Mouse (Mus musculus) urinary bladder, postnatal 25 days (tissue): Measurements from ENCODE around the gene Mecr.

ENCODE experiments used
- DNase-seq: peaks from one replicate; pipeline ENCODE4 v3.0.0; 2022; ENCODE audit warnings: low spot score

Mecr gene

DNA sequence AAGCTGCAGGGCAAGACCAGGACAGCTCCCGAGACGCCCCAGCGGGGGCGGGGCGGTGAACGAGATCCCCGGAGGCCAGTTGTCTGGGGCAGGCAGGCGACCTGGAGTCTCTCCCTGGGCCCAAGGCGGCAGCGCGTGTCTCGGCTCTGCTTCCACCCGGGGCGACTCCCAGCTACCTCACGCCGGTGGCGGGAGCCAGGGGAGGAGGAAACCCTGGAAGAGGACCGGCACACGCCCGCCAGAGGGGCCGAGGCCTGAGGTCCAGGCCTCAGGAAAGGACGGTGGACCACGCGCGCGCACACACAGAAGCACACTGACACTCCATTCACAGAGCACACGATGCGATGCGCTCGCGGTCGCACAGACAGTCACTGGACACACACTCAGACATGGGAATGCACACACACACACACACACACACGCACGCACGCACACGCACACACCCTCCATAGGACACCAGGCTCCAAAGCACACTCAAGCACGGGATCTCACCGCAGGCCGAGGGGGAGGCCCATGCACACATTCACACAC is 6.9 kb upstream of the Mecr start:
- peak; percentile 52 for DNase-seq

GRCm38 (mm10) chr4:131836891-131837491 is 6.3 kb upstream of the Mecr start:
- peak; percentile 52 for DNase-seq

DNA sequence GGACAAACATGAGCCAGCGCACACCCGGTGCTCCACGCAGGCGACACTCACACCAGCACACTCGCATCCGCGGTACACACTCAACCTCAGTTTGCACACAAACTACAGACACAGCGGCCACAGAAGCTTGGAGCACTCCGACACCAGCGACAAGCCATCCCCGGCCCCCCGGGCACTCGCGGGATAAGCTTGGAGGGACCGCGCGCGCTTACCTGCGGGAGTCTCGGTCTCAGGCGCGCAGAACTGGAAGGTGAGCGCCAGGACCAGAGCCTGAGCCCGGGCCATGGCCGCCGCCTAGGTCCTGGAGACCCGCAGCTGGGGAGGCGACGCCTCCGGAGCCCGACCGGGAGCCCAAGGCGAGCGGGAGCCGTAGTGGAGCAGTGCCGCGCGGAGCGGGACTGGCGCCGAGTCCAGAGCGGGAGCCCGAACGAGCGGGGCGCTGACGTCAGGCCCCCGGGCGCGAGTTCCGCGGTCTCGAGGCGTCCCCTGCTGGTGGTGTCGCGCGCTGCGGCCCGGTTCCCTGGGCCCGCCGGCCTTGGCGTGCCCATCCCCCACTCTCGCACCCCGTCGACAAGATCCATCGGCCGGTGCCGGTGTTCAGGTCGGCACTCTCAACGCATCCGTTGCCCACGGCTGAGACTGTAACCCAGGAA is 5.3 kb upstream of the Mecr start, which contains the start of gene Ptpru:
TSS of gene Ptpru (minus strand) at position 417 of the 653 bp plus-strand sequence.
- peak; percentile 98 for DNase-seq

GRCm38 (mm10) chr4:131845991-131846778 is 2.9 kb downstream of the Mecr start:
- DNase-seq = no peak

GRCm38 (mm10) chr4:131848082-131848481 is 4.8 kb downstream of the Mecr start:
- no peak for DNase-seq

- DNase-seq = no peak
Measured at GRCm38 (mm10) chr4:131849986-131850638, 6.8 kb downstream of the Mecr start.

DNA sequence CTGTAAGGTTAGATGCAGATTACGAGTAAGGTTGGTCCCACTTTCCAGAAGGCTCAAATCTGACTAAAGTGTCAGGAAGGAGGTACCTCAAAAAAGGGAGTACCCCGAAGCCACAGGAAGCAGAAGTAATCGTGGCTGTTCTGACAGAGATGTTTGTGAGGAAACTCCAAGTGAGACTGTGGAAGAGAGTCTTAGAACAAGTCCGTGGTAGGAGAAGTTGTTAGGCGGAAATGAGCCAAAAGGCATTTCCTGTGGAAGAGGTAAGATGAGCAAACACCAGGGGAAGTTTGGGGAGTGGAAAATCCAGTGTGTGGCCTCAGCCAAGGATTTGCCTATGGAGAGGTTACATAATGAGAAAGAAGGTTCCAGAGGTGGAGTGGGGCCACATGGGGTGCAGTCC is 11.7 kb downstream of the Mecr start:
- no peak for DNase-seq

DNA sequence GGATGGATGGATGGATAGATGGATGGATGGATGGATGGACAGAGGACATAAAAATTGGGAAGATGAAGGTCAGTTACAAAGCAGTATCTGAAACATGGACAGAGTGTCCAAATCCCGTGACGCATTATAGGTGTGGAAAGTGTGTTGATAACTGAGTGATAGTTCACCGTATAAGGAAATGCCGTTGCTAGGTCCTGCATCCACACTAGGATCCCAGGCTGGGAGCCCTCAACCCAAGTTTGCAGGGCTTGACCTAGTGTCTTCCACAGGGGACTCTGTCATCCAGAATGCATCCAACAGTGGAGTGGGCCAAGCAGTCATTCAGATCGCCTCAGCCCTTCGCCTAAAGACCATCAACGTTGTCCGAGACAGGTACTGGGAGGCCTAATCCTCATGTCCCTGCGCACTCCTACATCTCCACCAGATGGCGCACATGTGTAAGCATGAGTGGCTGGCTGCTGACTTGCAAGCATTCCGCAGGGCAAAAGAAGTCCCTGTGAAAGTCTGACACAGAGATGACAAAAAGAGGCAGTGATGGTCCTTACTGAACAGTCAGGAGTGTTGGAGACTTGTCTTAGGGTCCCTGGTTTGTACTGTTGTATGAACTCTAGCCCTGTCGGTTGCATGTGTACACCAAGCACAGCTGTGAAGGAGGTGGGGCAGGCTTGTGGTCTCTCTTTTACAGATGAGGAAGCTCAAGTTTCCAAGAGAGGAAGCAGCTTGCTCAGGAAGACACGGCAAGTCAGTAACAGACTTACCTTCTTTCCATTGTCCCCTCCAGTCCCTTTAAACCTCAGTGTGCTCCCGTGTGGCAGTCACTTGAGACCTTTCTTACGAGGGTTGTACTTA is 17.4 kb downstream of the Mecr start:
- peak; percentile 74 for DNase-seq

GRCm38 (mm10) chr4:131861341-131861739 is 18.1 kb downstream of the Mecr start:
- no peak for DNase-seq

DNA sequence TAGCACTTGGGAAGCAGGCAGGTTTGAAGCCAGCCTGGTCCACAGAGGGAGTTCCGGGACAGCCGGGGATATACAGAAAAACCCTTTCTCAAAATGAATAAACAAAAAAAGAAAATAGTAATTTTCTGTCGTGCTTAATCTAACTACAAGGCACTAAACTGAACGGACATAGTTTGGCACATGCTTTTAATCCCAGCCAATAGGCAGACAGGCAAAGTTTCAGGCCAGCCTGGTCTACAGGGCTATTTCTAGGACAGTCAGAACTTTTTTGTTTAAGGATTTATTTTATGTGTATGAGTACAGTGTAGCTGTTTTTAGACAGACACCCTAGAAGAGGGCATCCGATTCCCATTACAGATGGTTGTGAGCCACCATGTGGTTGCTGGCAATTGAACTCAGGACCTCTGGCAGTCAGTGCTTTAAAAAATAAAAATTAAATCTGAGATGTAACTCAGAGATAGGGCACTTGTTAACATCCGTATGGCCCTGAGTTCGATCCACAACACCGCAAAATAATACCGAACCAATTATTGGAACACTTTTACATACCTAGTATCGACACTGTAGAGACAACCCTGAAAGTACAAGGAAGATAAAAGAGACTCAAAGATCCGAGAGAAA is 29.5 kb downstream of the Mecr start:
- DNase-seq = no peak

DNA sequence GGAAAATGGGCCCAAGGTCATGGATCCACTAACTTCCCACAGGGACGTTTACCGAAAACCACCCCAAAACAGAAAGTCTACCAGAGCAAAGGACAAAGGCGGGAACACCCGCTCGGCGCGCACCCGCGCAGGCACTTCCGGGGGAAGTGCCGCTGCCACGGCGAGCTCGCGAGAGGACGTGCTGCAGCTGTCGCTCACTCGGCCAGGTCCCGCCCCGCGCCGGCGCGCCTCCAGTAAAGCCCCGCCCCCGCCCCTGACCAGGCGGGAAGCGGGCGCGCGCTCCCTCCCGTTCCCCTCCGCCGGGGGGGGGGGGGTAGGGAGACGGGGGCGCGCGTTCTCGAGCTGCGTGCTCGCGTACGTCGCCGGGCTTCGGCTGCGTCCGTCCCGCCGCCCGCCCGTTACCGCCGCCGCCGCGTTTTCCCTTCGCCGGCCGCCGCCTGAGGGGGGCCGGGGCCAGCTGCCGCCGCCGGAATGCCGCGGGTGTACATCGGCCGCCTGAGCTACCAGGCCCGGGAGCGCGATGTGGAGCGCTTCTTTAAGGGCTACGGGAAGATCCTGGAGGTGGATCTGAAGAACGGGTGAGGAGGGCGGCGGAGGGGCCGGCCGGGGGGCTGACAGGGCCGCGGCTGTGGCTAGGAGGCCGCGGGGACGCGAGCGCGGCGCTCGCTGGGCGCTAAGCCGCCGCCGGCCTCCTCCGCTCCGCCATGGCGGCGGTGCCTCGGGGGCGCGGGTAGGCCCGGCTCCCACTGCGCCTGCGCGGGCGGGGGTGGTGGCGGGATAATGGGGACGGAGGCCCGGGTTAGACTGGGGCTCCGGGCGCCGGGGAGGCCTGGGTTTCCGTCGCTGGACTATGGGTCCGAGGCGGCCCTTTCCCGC is 30.3 kb downstream of the Mecr start, which contains the start of gene Srsf4:
TSS of gene Srsf4 (plus strand) at position 325 of the 876 bp plus-strand sequence.
- peak; percentile 83 for DNase-seq

GRCm38 (mm10) chr4:131874169-131874536 is 30.9 kb downstream of the Mecr start:
- peak; percentile 17 for DNase-seq

DNA sequence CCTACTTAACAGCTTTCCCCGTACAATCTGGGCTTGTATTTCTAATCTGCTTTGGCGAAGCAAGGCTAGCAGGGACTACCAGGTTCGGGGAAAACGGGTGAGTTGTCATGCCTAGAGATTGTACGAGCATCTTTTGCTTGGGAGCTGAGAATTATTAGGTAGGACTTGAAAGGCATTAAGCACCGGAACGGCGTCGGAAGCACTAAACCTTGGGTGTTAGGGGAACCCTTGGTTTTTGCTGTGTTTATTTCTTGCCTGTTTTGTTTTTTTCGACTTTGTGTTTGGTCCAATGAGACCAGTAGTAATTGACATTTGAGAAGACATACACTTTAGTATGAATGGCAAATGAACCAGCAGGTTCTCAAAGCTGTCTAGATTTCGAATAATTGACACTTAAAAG is 31.3 kb downstream of the Mecr start:
- no peak for DNase-seq

GRCm38 (mm10) chr4:131875242-131875641 is 32.0 kb downstream of the Mecr start:
- DNase-seq = no peak

DNA sequence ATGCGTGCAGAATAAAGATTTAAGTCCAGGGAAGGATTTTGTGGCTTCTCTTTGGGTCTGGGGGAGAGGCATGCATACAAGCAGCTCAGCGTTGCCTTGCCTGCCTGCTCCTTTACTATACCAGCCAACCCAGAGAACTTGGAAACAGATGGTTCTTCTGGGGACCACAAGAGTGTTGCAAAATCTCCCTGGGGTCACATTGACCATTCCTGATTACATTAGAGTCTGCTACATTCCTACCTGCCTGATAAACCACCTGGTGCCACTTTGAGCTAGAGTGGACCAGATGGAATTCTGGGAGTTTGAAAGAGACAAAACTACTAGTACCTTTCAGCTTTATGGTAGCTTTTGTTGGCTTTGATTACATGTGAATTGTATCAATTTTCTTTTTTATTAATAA is 33.6 kb downstream of the Mecr start:
- DNase-seq = no peak

GRCm38 (mm10) chr4:131879692-131880091 is 36.4 kb downstream of the Mecr start:
- no peak for DNase-seq

- no peak for DNase-seq
Measured at GRCm38 (mm10) chr4:131881306-131881705, 38.0 kb downstream of the Mecr start.

GRCm38 (mm10) chr4:131883571-131883970 is 40.3 kb downstream of the Mecr start:
- DNase-seq = no peak

DNA sequence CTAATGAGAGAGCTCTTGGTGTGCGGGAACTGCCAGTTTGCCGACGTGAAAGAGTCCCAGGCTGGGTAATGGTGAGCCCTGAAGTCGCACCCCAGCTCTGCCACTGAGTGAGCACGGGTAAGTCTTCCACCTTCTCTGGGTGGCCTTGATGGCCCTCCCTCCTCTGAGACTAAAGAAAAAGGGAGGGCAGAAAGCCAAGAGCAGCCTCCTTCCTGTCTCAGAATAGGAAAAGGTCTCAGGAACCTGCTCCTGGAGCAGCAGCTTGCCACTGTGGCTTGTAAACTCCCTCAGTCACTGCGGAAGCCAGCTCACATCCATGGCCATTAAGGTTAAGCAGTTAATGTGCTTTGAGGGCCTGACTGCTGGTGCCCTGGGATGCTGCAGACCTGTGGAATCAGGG is 42.1 kb downstream of the Mecr start:
- DNase-seq = no peak

GRCm38 (mm10) chr4:131888564-131888963 is 45.3 kb downstream of the Mecr start:
- DNase-seq = no peak
